19 mouse cellular contexts compared by ENCODE assay signal in the genomic region with DNA sequence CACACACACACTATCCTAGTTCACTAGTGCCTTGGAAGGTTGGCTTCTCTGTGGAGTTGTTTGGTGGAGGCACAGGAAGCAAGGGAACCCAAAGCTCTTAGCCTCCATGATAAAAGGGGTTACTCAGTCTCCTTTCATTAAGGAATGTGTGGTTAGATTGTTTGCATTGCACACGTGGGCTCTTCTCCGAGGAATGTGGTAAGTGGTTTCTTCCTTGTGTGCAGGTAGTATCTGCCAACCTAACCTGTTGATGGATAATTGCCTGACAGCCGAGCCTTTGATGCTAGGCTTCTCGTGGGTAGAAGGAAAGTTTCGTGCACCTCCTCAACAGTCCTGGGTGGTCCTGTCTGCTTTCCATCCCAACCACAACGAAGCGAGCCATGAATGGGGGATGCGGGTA.
"Had no signal": no experiment of that assay in that cellular context is flagged by ENCODE, and none has a peak within 500 bp of the region (broad histone marks: within the 10 kb centered on the region; RNA-seq: fewer than 3 reads in every experiment).

No protein-coding gene starts in this region.

- H3K9ac ChIP-seq: limb, embryonic 12.5 days; limb, embryonic 15.5 days; liver, embryonic 14.5 days; liver, postnatal 0 days; midbrain, embryonic 12.5 days; neural tube, embryonic 13.5 days; stomach, embryonic 15.5 days had no signal

- H3K4me1 ChIP-seq: limb, embryonic 12.5 days; midbrain, embryonic 12.5 days; stomach, embryonic 15.5 days had no signal

- H3K36me3 ChIP-seq: limb, embryonic 12.5 days; limb, embryonic 15.5 days; midbrain, embryonic 12.5 days; neural tube, embryonic 13.5 days; stomach, embryonic 15.5 days had no signal

- H3K4me2 ChIP-seq: limb, embryonic 12.5 days; limb, embryonic 15.5 days; liver, embryonic 11.5 days; midbrain, embryonic 12.5 days; neural tube, embryonic 13.5 days; stomach, embryonic 15.5 days had no signal

- H3K27me3 ChIP-seq: limb, embryonic 15.5 days; midbrain, embryonic 12.5 days; neural tube, embryonic 13.5 days; stomach, embryonic 15.5 days had no signal

- H3K27ac ChIP-seq: limb, embryonic 12.5 days; limb, embryonic 15.5 days; liver, embryonic 14.5 days; midbrain, embryonic 12.5 days; neural tube, embryonic 13.5 days; stomach, embryonic 15.5 days had no signal

- H3K4me3 ChIP-seq: limb, embryonic 12.5 days; limb, embryonic 15.5 days; midbrain, embryonic 12.5 days; myocyte; neural tube, embryonic 13.5 days; stomach, embryonic 15.5 days had no signal

- DNase-seq: kidney, adult 18-20 months; kidney, adult 9 months; kidney, postnatal 14 days; kidney, postnatal 4 days; left cerebral cortex, postnatal 4 days; liver, postnatal 0 days; retina, postnatal 1 day; right cerebral cortex, postnatal 25 days; spleen, adult 18-20 months; thymus, postnatal 25 days had no signal

- ATAC-seq: liver, postnatal 0 days; midbrain, embryonic 16.5 days had no signal

- H3K9me3 ChIP-seq: limb, embryonic 12.5 days; limb, embryonic 15.5 days; midbrain, embryonic 12.5 days; neural tube, embryonic 13.5 days; stomach, embryonic 15.5 days had no signal
